Mouse (Mus musculus): ENCODE data around the gene Fktn.

GRCm38 (mm10) chr4:53818320-53818719 lies 104.5 kb downstream of the Fktn start:
- TF ChIP-seq CTCF (IDR thresholded peaks at IDR 0.05; ENCODE audit: insufficient read depth, low read length) (no peak), POLR2A (IDR thresholded peaks at IDR 0.05; ENCODE audit: borderline replicate concordance, extremely low read depth, low read depth, low read length) (no peak)
